Mouse (Mus musculus): ENCODE measurements around the gene BC055324. TPM values are rescaled to one million over a fixed set of nuclear protein-coding genes. Genes with fewer than 3 reads are reported as not detected.

The BC055324 gene
- polyA plus RNA-seq, 1 experiment: not detected

DNA sequence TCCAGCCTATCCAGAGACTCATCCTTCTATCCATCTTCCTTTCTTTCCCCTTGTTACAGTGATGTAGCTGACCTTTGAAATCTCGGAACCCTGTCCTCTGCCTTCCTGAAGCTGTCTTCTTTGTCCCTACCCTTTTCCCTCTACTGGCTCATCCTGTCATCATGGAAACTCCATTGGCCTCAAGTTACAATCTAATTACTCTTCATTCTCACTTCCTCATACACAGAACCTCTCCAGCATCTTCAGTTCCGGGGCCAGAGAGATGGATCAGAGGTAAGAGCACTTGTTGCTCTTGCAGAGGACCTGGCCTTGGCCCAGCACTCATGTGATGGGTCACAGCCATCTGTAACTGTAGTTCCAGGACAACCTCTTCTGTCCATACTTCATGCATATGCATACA lies 94.4 kb downstream of the BC055324 start:
- 82% methylated on average over 2 of the region's 2 CpGs for WGBS
- Histone ChIP-seq H3K4me3 (ENCODE audit: insufficient read depth, low read depth, low read length) (no peak overlapping the region), H3K4me1 (ENCODE audit: control insufficient read depth, insufficient read depth, low read length) (no peaks in the 10 kb centered on the region), H3K27ac (ENCODE audit: insufficient read depth, low read depth, low read length) (no peak overlapping the region)
- TF ChIP-seq CTCF (IDR thresholded peaks at IDR 0.05; ENCODE audit: insufficient read depth, low read depth, low read length) (no peak), POLR2A (IDR thresholded peaks at IDR 0.05; ENCODE audit: insufficient read depth, low read depth, low read length) (no peak)

DNA sequence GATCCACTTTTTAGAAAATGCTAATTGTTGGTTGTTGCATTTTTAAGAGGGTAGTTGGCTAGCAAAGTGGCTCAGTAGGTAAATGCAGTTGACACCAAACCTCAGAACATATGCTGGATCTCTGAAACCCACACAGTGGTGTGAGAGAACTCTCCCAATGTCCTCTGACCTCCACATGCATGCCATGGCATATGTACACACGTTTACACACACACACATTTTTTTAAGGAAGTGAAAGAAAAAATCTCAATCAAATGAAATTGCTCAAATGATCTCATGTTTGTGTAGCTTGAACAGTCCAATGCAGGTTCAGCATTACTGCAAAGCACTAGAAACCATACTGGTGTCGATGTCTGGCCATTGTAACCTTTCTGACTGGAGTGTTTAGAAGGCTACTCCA lies 95.0 kb downstream of the BC055324 start:
- Histone ChIP-seq H3K4me1 (ENCODE audit: control insufficient read depth, insufficient read depth, low read length) (no peaks in the 10 kb centered on the region), H3K27ac (ENCODE audit: insufficient read depth, low read depth, low read length) (no peak overlapping the region), H3K4me3 (ENCODE audit: insufficient read depth, low read depth, low read length) (no peak overlapping the region)
- no peak for TF ChIP-seq CTCF (IDR thresholded peaks at IDR 0.05; ENCODE audit: insufficient read depth, low read depth, low read length)
- TF ChIP-seq POLR2A (IDR thresholded peaks at IDR 0.05; ENCODE audit: insufficient read depth, low read depth, low read length): no peak
- WGBS: 90% methylated on average over 2 of the region's 2 CpGs

DNA sequence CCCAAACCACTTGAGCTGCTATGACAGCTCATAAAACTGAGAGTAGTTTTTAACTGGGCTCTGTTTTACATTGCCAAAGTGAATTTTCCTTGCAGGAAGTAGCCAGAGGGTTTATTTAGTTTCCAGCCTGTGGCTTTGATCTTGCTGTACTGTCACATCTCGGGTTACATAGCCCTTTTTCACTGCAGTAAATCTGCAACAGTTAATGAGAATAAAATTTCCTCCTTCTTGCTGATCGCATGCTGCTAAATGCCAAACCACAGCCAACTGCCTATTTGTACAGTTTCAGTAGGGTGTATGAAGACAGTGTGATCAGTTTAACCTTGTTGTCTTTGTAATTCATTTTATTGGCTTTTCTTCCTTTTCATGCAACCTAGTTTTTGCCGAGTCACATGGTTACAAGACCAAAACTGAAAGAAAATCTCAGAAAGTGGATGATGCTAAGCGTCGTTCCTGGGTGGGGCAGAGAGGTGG lies 96.3 kb downstream of the BC055324 start:
- Histone ChIP-seq H3K4me1 (ENCODE audit: control insufficient read depth, insufficient read depth, low read length) (no peaks in the 10 kb centered on the region), H3K4me3 (ENCODE audit: insufficient read depth, low read depth, low read length) (no peak overlapping the region), H3K27ac (ENCODE audit: insufficient read depth, low read depth, low read length) (no peak overlapping the region)
- WGBS: 58% methylated on average over 5 of the region's 5 CpGs
- no peak for TF ChIP-seq CTCF (IDR thresholded peaks at IDR 0.05; ENCODE audit: insufficient read depth, low read depth, low read length)
- TF ChIP-seq POLR2A (IDR thresholded peaks at IDR 0.05; ENCODE audit: insufficient read depth, low read depth, low read length): no peak

Other genes with a start within 250 kb of the BC055324 start
- not detected in 2 replicates for gene Kifap3, start 215.2 kb downstream of the BC055324 start, polyA plus RNA-seq (2012; ENCODE audit: insufficient read depth, insufficient read length, low replicate concordance, missing spikeins)
- not detected in 2 replicates for gene Scyl3, start 65.7 kb downstream of the BC055324 start, polyA plus RNA-seq (2012; ENCODE audit: insufficient read depth, insufficient read length, low replicate concordance, missing spikeins)
- gene Mettl18, start 93 bp upstream of the BC055324 start, polyA plus RNA-seq (2012; ENCODE audit: insufficient read depth, insufficient read length, low replicate concordance, missing spikeins): not detected in 2 replicates
- gene Sele, start 53.4 kb upstream of the BC055324 start, polyA plus RNA-seq (2012; ENCODE audit: insufficient read depth, insufficient read length, low replicate concordance, missing spikeins): not detected in 2 replicates
- gene Sell, start 67.2 kb upstream of the BC055324 start, polyA plus RNA-seq (2012; ENCODE audit: insufficient read depth, insufficient read length, low replicate concordance, missing spikeins): not detected in 2 replicates
- gene Selp, start 120.5 kb upstream of the BC055324 start, polyA plus RNA-seq (2012; ENCODE audit: insufficient read depth, insufficient read length, low replicate concordance, missing spikeins): not detected in 2 replicates
- not detected in 2 replicates for gene F5, start 157.0 kb upstream of the BC055324 start, polyA plus RNA-seq (2012; ENCODE audit: insufficient read depth, insufficient read length, low replicate concordance, missing spikeins)